Mouse (Mus musculus): ENCODE measurements around the gene Gm13278. TPM values are rescaled to one million over a fixed set of nuclear protein-coding genes. Genes with fewer than 3 reads are reported as not detected.
"Not testable (repeated sequence)": the region's sequence is repeated elsewhere in the genome, so short reads cannot be mapped to it uniquely, and the experiment has no call there.

Gm13278 gene
- total RNA-seq, 1 experiment from 2014 or later: not detected

- peak; percentile 17 for DNase-seq
These were observed 2.8 kb downstream of the Gm13278 start, which contains the start of gene Gm13275 for GRCm38 (mm10) chr4:88793936-88794675. TSS of gene Gm13275 (plus strand) at chr4:88794487.

- not testable (repeated sequence) for DNase-seq
These were observed 5.7 kb downstream of the Gm13278 start, which contains the start of gene Gm13279 for GRCm38 (mm10) chr4:88797097-88797496. TSS of gene Gm13279 (plus strand) at chr4:88797397.

DNA sequence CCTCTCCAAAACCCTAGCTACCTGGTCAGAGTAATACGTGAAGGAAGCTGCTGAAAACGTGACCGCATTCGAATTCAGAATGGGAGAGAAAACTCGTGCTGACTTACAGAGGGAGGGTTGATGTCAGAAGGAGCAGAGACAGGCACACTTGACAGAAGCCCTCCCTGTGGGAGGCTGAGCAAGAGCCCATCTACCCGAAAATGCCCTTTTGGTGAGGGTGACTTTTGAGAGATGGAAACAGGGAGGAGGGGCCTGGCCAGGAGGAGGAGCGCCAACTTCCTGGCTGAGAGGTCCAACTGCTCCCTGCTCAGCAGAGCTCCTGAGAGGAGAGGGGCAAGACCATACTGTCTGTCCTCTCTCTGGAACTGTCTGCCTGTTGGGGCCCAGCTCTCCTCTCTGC is 8.0 kb downstream of the Gm13278 start, which contains the start of gene Gm13285:
TSS of gene Gm13285 (plus strand) at position 301 of the 400 bp plus-strand sequence.
- DNase-seq: not testable (repeated sequence)

- DNase-seq: not testable (repeated sequence)
These were observed 11.6 kb downstream of the Gm13278 start, which contains the start of gene Gm13287 for GRCm38 (mm10) chr4:88802954-88803353. TSS of gene Gm13287 (plus strand) at chr4:88803254.

- not testable (repeated sequence) for DNase-seq
These were observed 13.9 kb downstream of the Gm13278 start, which contains the start of gene Gm13288 for GRCm38 (mm10) chr4:88805231-88805630. TSS of gene Gm13288 (plus strand) at chr4:88805531.

- DNase-seq: peak; percentile 26
These were observed 14.4 kb downstream of the Gm13278 start for GRCm38 (mm10) chr4:88805761-88806160.

DNA sequence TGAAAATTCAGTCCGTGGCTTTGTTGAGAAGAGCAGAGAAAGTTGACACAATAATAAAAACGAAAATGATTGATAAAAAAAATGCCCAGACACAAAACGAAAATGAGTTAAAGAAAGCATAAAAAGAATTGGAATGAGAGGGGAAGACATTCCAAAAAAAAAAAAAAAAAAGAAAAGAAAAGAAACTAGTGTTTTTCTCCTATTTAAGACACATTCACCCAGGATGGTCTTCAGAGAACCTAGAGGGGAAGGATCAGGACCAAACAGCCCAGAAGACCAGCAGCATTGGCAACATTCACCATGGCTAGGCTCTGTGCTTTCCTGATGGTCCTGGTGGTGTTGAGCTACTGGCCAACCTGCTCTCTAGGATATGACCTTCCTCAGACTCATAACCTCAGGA is 24.6 kb downstream of the Gm13278 start, which contains the start of gene Ifna7:
TSS of gene Ifna7 (plus strand) at position 301 of the 400 bp plus-strand sequence.
- no peak for DNase-seq

- no peak for DNase-seq
These were observed 28.3 kb downstream of the Gm13278 start, which contains the start of gene Ifna11 for GRCm38 (mm10) chr4:88819659-88820058. TSS of gene Ifna11 (plus strand) at chr4:88819959.

DNA sequence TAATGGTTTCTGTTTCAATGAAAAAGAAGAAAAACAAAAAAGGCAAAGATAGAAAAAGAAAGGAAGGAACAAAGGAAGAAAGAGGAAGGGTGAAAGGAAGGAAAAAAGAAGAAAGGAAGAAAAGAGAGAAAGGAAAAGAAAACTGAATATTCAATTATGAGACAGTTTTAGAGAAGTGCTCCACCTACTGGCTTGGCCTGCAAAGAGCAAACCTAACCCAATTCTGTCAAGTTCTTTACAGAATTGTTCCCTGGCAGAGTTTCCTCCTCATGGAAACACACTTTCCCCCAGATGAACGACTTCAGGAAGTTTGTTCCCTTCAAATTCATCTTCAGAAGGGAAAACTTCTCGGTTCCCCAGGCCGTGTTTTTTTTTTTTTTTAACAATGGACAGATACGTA is 31.6 kb downstream of the Gm13278 start:
- no peak for DNase-seq

DNA sequence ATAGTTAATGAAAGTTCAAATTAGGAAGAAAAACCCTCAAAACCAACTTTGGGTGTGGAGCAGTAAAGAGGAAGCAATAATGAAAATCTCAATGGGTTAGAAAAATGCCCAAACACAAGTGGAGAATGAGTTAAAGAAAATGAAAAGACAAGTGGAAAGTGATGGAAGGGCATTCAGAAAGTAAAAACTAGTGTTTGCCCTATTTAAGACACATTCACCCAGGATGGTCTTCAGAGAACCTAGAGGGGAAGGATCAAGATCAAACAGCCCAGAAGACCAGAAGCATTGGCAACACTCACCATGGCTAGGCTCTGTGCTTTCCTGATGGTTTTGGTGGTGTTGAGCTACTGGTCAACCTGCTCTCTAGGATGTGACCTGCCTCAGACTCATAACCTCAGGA is 35.8 kb downstream of the Gm13278 start, which contains the start of gene Ifna6:
TSS of gene Ifna6 (plus strand) at position 301 of the 400 bp plus-strand sequence.
- not testable (repeated sequence) for DNase-seq

GRCm38 (mm10) chr4:88830523-88830922 is 39.2 kb downstream of the Gm13278 start:
- peak; percentile 7 for DNase-seq

GRCm38 (mm10) chr4:88835225-88835624 is 43.9 kb downstream of the Gm13278 start, which contains the start of gene Ifna5:
TSS of gene Ifna5 (plus strand) at chr4:88835525.
- DNase-seq: not testable (repeated sequence)

GRCm38 (mm10) chr4:88838828-88839227 is 47.5 kb downstream of the Gm13278 start:
- DNase-seq: no peak

DNA sequence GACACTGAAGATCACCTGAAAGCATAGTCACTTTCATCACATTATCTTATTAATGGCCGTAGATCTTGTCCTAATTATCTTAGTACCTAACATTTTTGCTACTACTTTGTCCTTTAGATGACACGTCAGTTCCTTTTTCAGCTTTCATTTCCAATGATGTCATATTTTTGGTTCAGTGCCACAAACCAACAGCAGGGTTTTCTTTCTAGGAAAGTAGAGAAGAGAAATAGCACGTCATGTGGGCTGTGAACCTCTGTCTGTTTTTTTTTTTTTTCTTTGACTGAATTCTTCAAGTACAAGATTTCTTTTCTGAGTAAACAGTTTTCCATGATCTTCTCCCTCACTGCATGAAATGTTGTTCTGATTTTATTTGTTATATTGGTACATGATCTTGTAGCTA is 48.7 kb downstream of the Gm13278 start:
- no peak for DNase-seq

- no peak for DNase-seq
These were observed 50.1 kb downstream of the Gm13278 start, which contains the start of gene Ifna4 for GRCm38 (mm10) chr4:88841438-88841911. TSS of gene Ifna4 (plus strand) at chr4:88841861.

Other genes starting within 250 kb of the Gm13278 start
- not detected in 2 replicates for gene Ifna15, start 233.3 kb upstream of the Gm13278 start, total RNA-seq (2021)
- gene Ifna14, start 219.8 kb upstream of the Gm13278 start, total RNA-seq (2021): not detected in 2 replicates
- gene Ifna9, start 199.2 kb upstream of the Gm13278 start, total RNA-seq (2021): not detected in 2 replicates
- gene Ifna12, start 188.2 kb upstream of the Gm13278 start, total RNA-seq (2021): not detected in 2 replicates
- not detected in 2 replicates for gene C87499, start 157.1 kb upstream of the Gm13278 start, total RNA-seq (2021)
- gene Ifna13, start 147.1 kb upstream of the Gm13278 start, total RNA-seq (2021): not detected in 2 replicates
- gene Ifna16, start 114.6 kb upstream of the Gm13278 start, total RNA-seq (2021): not detected in 2 replicates
- not detected in 2 replicates for gene Ifna2, start 107.6 kb upstream of the Gm13278 start, total RNA-seq (2021)
- not detected in 2 replicates for gene Ifnab, start 100.2 kb upstream of the Gm13278 start, total RNA-seq (2021)
- gene Gm26566, start 69.7 kb upstream of the Gm13278 start, total RNA-seq (2021): 0.73 and 0.95 TPM in 2 replicates
- 83.9 and 94.1 TPM in 2 replicates for gene Klhl9, start 69.1 kb upstream of the Gm13278 start, total RNA-seq (2021)
- gene Gm13271, start 36.7 kb upstream of the Gm13278 start, total RNA-seq (2021): not detected in 2 replicates
- gene Gm13283, start 31.4 kb upstream of the Gm13278 start, total RNA-seq (2021): not detected in 2 replicates
- not detected in 2 replicates for gene Gm13290, start 17.7 kb upstream of the Gm13278 start, total RNA-seq (2021)
- not detected in 2 replicates for gene Gm13289, start 14.6 kb upstream of the Gm13278 start, total RNA-seq (2021)
- gene Gm13272, start 11.7 kb upstream of the Gm13278 start, total RNA-seq (2021): not detected in 2 replicates
- gene Ifnz, start 9.4 kb upstream of the Gm13278 start, total RNA-seq (2021): not detected in 2 replicates
- not detected in 2 replicates for gene Gm13276, start 5.8 kb upstream of the Gm13278 start, total RNA-seq (2021)
- gene Gm13277, start 2.9 kb upstream of the Gm13278 start, total RNA-seq (2021): not detected in 2 replicates
- not detected in 2 replicates for gene Gm13275, start 2.9 kb downstream of the Gm13278 start, total RNA-seq (2021)
- gene Gm13279, start 5.8 kb downstream of the Gm13278 start, total RNA-seq (2021): not detected in 2 replicates
- gene Gm13285, start 8.1 kb downstream of the Gm13278 start, total RNA-seq (2021): 0.36 TPM in 1 of 2 replicates, not detected in the other
- not detected in 2 replicates for gene Gm13287, start 11.7 kb downstream of the Gm13278 start, total RNA-seq (2021)
- gene Gm13288, start 14.0 kb downstream of the Gm13278 start, total RNA-seq (2021): not detected in 2 replicates
- not detected in 2 replicates for gene Ifna7, start 24.7 kb downstream of the Gm13278 start, total RNA-seq (2021)
- gene Ifna11, start 28.4 kb downstream of the Gm13278 start, total RNA-seq (2021): not detected in 2 replicates
- not detected in 2 replicates for gene Ifna6, start 35.9 kb downstream of the Gm13278 start, total RNA-seq (2021)
- gene Ifna5, start 44.0 kb downstream of the Gm13278 start, total RNA-seq (2021): not detected in 2 replicates
- not detected in 2 replicates for gene Ifna4, start 50.3 kb downstream of the Gm13278 start, total RNA-seq (2021)
- gene Ifna1, start 58.5 kb downstream of the Gm13278 start, total RNA-seq (2021): not detected in 2 replicates
- gene Ifne, start 88.7 kb downstream of the Gm13278 start, total RNA-seq (2021): not detected in 2 replicates

All from adrenal gland, postnatal 25 days (tissue).